Mouse (Mus musculus): ENCODE data around the gene Camk1g.

Gene Camk1g

GRCm38 (mm10) chr1:193334546-193334945 is 35.6 kb downstream of the Camk1g start:
- in situ Hi-C loops (cut with MboI; ENCODE audit: low sequenced_read_pairs), result no loop called here

DNA sequence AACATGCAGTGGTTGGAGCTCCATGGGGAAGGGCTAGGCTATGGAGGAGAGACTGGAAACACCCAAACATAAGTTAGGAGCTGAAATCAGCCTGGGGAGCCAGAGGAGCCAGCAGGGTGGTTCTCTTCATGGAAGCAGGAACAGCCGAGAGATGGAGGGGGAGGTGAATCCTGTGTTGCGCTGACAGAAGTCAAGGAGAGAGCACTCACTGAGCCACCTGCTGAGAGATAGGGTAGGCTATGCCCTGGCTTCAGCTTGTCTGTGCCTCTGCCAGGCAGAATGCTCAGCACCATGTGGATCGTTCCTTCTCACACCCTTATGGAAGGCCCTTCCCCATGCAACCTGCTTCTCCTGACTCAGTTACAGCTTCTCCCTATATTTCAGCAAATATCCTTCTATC is 36.3 kb downstream of the Camk1g start:
- in situ Hi-C loops (cut with MboI; ENCODE audit: low sequenced_read_pairs), result no loop called here

DNA sequence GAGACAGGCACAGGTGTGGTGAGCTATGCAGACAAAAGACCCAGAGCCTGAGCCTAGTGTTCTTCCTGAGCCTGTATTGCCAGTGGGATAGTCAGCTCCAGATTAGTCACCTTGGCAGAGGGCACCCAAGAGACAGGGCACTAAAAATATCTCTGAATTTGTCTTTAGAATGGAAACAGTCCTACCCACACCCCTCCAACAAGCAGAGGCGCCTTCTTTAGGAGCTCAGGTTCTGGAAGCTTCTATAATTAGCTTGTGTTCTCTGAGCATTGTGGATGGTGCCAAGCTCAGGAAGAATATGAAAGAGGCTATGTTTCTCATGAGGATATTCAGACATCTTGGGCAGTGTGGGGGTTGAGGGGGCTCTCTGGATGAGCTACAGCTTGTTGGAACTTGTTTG is 37.4 kb downstream of the Camk1g start:
- in situ Hi-C loops (cut with MboI; ENCODE audit: low sequenced_read_pairs), result no loop called here

GRCm38 (mm10) chr1:193332018-193332417 is 38.1 kb downstream of the Camk1g start:
- in situ Hi-C loops (cut with MboI; ENCODE audit: low sequenced_read_pairs), result no loop called here

- in situ Hi-C loops (cut with MboI; ENCODE audit: low sequenced_read_pairs), result no loop called here
Observed at GRCm38 (mm10) chr1:193330626-193331025, 39.5 kb downstream of the Camk1g start.

DNA sequence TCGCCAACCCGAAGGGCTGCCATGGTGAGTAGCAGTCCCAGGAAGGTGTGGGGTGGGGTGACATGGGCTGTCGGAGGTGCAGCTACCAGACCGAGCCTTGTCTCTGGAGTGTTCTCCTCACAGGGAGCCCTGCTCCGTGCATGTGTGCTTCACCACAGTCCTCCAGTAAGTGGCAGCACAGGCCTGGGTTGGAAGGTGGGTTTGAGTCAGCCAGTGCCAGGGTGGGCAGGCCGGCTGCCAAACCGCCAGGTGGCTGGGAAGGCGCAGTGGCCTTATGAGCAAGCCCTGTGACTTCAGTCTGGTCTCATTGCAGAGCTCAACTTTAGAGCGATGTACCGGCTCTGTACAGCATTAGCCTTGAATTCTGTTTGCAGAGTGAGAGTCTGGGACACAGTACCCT is 39.9 kb downstream of the Camk1g start:
- in situ Hi-C loops (cut with MboI; ENCODE audit: low sequenced_read_pairs), result no loop called here

- in situ Hi-C loops (cut with MboI; ENCODE audit: low sequenced_read_pairs), result no loop called here
Observed at GRCm38 (mm10) chr1:193329557-193329956, 40.5 kb downstream of the Camk1g start.

DNA sequence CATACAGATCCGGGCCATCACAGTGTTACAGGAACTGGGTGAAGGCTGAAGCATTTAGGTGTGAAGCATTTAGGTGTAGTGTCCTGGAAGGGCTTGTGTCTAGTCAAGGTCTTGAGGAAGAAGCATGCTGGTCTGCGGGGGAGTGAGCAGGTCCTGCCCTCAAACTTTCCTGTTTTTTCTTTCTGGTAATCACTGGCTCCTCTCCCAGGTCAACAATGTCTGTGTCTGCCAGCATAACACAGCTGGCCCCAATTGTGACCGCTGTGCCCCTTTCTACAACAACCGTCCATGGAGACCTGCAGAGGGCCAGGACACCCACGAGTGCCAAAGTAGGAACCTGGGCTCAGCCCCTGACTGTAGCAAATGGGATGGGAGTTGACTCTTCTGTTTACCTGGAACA is 42.4 kb downstream of the Camk1g start:
- in situ Hi-C loops (cut with MboI; ENCODE audit: low sequenced_read_pairs), result no loop called here

GRCm38 (mm10) chr1:193327216-193327615 is 42.9 kb downstream of the Camk1g start:
- in situ Hi-C loops (cut with MboI; ENCODE audit: low sequenced_read_pairs), result no loop called here

DNA sequence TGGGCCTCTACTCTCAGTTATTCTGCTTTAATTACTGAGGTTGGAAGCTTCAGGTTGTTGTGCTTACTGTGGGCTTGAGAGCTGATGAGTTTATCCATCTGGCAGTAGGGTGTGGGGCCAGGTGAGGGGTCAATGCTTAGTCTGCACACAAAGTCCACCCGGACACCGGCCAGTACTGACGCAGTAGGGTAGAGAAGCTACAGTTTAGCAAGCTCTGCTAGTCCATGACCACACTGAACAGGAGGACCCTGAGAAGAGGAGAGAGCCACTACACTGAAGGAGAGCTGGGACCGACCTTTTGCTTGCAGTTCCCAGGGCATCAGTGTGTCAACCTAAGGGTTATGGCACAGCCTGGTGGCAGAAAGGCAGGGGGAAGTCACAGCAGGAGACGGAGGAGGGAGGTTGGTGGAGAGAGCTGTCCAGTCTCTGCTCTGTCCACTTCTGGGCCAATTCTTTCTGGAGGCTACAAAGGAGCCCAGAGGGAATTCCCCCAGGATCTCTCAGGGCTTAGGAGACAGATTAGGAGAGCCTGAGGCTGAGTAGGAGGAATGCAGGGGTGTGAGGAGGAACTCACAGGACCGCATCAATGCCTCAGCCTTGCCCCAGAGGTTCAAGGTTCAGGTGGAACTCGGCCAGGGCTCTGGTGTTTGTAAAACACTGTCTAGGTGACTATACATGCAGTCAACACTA is 43.5 kb downstream of the Camk1g start:
- in situ Hi-C loops (cut with MboI; ENCODE audit: low sequenced_read_pairs), result no loop called here

- in situ Hi-C loops (cut with MboI; ENCODE audit: low sequenced_read_pairs), result no loop called here
Observed at GRCm38 (mm10) chr1:193325891-193326290, 44.2 kb downstream of the Camk1g start.

- in situ Hi-C loops (cut with MboI; ENCODE audit: low sequenced_read_pairs), result no loop called here
Observed at GRCm38 (mm10) chr1:193324224-193324623, 45.9 kb downstream of the Camk1g start.

DNA sequence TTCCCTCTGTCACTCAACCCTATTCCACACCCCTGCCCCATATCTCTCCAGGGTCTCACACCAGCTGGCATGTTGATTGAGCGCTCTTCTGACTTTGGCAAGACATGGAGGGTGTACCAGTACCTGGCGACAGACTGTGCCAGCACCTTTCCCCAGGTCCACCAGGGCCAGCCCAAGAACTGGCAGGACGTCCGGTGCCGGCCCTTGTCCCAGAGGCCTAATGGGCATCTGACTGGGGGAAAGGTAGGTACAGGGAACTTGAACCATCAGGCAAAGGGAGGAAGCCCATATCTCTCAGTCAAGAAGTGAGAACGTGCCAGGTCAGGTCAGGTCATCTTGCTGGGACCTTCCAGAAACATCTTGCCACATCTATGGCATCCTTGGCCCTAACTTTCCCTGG is 46.4 kb downstream of the Camk1g start:
- in situ Hi-C loops (cut with MboI; ENCODE audit: low sequenced_read_pairs), result no loop called here

- in situ Hi-C loops (cut with MboI; ENCODE audit: low sequenced_read_pairs), result no loop called here
Observed at GRCm38 (mm10) chr1:193320398-193320797, 49.7 kb downstream of the Camk1g start.

DNA sequence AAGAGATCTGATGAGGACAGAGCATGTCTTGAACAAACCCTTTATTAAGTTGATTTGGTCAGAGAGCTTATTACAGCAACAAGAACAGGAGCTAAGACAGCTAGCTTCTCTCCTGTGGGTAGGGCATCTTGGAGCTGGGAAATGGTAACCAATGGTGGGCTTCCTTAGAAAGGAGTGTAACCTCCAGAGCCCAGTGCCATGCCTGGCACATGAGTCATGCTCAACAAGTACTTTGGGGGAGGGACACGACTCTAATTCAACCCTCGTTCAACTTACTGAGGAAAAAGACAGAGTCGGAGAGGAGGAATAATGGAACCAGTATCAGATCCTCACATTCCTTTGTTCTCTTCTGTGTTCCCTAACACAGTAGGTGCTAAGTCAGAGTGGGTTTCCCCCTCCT is 50.4 kb downstream of the Camk1g start:
- in situ Hi-C loops (cut with MboI; ENCODE audit: low sequenced_read_pairs), result loop anchor here (5.0 kb wide), 1 partner anchor 62 kb away; no protein-coding TSS in a partner anchor

GRCm38 (mm10) chr1:193317159-193317559 is 52.9 kb downstream of the Camk1g start:
- in situ Hi-C loops (cut with MboI; ENCODE audit: low sequenced_read_pairs), result loop anchor here (5.0 kb wide), 1 partner anchor 60 kb away; no protein-coding TSS in a partner anchor

DNA sequence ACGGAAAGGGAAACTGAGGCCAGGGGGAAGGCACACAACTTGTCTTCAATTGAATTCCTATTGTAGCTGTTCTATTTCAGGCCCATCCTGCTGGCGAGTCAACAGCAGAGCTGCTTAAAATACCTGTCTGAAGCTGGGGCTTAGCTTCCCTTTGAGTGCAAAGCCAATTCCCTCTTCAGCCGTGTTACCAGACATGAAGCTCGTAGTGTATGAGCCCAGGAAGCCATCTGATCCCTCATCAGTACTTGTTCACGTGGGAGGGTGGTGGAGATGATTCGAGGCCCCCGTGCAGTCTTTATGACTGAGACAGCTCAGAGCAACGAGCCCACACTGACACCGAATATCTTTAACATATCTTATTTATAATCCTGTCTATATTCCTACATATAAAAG is 53.7 kb downstream of the Camk1g start:
- in situ Hi-C loops (cut with MboI; ENCODE audit: low sequenced_read_pairs), result loop anchor here (5.0 kb wide), 1 partner anchor 59 kb away; no protein-coding TSS in a partner anchor

DNA sequence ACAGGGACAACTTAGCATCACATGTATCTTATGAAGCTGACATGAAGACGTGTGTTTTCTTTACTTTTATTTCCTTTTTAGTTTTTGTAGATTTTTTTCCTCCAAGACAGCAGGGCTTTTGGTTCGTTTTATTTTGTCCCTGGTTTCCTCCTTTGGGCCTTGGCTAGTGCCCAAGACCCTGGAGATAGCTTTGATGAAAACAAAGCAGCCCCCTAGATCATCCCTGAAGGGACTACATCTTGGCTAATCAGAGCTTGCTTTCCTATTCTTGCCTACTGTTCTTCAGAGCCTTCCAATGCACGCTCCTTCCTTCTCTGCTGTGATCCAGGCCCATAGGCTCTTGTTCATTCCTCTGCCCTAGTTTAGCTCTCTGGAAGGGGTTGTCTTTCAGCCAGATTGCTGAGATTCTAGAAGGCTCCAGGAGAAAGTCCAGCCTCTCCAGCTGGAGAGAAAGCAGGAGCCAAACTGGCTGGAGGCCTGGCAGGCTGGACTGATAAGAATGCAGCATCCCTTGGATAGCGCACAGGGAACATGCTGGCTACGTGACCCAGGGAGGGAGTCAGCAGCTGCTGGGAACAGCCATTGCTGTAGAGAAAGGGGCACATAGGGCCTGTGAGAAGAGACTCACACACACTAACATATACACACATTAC is 54.3 kb downstream of the Camk1g start:
- in situ Hi-C loops (cut with MboI; ENCODE audit: low sequenced_read_pairs), result loop anchor here (5.0 kb wide), 1 partner anchor 59 kb away; no protein-coding TSS in a partner anchor

DNA sequence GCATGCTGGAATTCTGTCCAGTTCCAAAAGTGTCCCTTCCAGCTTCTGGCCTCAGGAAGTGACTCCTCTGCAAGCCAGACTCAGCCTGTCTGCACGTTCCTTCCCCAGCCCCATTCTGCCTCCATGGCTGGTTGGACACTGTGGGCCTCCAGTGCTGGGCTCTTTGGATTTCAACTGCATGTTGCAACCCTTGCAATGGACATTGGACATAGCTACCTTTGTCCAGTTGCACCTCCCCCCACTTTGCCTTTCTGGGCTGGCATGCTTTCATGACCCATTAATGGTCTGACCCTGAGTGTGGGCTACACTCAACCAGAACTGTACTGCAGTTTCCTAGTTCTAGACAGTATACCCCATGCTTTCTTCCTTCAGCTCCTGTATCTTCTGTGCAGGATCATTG is 58.5 kb downstream of the Camk1g start:
- in situ Hi-C loops (cut with MboI; ENCODE audit: low sequenced_read_pairs), result no loop called here

DNA sequence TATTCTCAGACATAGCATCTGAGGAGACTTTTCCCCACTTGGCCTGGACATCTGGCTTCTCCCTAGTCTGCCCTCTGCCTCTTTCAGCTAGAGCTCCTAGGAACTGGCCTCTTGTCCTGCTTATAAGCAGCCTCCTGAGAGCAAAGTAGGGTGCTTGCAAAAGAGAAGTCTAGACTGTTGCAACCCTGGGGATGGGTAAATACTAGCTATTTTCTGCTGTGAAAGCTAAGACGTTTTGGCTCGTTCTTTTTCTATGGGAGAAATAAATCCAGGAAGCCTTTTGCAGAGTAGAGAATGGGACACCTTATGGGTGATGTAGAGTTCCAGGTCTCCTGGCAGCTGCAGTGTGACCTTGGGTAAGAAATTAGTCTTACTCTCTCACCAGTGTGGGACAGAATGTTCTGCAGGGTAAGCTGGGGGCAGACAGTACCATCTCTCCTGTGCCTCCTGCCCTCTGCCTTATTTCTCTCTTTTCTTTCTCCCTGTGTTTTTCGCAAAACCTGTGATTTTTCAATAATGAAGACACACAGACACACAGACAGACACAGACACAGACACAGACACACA is 59.5 kb downstream of the Camk1g start:
- in situ Hi-C loops (cut with MboI; ENCODE audit: low sequenced_read_pairs), result no loop called here

- in situ Hi-C loops (cut with MboI; ENCODE audit: low sequenced_read_pairs), result no loop called here
Observed at GRCm38 (mm10) chr1:193309785-193310518, 60.1 kb downstream of the Camk1g start.

Data from CH12F3 (cell line).